Mouse (Mus musculus): ENCODE results near the gene Ebp. TPM values are rescaled to one million over a fixed set of nuclear protein-coding genes. Genes with fewer than 3 reads are reported as not detected.

Gene Ebp
- polyA plus RNA-seq, 1 experiment from 2014 or later, result 67.1 TPM

DNA sequence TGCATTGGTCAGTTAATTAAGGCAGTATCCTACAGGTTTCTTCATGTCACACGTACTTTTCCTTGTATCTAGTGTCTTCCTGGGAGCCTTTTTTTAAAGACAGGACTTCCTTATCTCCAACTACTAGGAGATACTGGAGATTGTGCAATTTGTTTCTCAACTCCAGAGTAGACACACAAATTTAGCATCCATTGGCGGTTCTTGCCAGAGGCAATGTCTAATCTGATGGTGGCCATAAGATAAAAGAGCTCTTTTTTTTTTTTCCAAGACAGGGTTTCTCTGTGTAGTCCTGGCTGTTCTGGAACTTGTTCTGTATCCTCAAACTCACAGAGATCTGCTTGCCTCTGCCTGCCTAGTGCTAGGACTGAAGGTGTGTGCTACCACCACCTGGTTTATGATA, 16.4 kb upstream of the Ebp start:
- 46% methylated on average over 2 of the region's 2 CpGs for WGBS
- no peaks in the 10 kb centered on the region for H3K9me3 ChIP-seq (ENCODE audit: control insufficient read depth)
- ATAC-seq, result no peak
- H3K27ac ChIP-seq (ENCODE audit: low read depth, low read length), result no peak overlapping the region
- H3K36me3 ChIP-seq (ENCODE audit: control insufficient read depth, insufficient read depth), result no peaks in the 10 kb centered on the region
- no peak for TF ChIP-seq CTCF (IDR thresholded peaks at IDR 0.05; ENCODE audit: low read depth)
- H3K4me2 ChIP-seq (replicated peaks; ENCODE audit: low read depth), result no peak overlapping the region
- no peak overlapping the region for H3K9ac ChIP-seq (ENCODE audit: low read depth, low read length)
- H3K4me1 ChIP-seq (replicated peaks; ENCODE audit: control insufficient read depth, insufficient read depth, low read length), result no peaks in the 10 kb centered on the region
- H3K4me3 ChIP-seq (ENCODE audit: low read depth, low read length), result no peak overlapping the region
- no peaks in the 10 kb centered on the region for H3K27me3 ChIP-seq (replicated peaks; ENCODE audit: control insufficient read depth, insufficient read depth, low read length)

DNA sequence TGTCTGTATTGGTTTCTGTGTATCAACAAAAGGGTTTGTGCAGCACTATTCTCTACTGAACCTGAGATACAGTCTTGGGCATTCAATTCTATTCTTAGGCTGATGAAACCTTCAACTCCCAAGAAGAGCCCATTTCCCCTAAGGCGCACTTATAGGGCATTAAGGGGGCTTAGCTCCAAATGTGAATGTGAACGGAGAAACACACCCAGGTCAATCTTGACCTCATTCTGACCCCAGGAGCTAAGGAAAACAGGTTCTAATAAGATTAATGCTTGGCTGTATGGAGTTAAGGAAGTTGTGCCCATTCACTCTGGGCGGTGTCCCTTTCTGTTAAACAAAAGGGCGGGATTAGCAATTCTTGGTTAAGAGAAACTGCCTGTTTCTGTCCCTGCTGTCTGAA, 13.9 kb upstream of the Ebp start:
- WGBS, result 17% methylated on average over 4 of the region's 4 CpGs

DNA sequence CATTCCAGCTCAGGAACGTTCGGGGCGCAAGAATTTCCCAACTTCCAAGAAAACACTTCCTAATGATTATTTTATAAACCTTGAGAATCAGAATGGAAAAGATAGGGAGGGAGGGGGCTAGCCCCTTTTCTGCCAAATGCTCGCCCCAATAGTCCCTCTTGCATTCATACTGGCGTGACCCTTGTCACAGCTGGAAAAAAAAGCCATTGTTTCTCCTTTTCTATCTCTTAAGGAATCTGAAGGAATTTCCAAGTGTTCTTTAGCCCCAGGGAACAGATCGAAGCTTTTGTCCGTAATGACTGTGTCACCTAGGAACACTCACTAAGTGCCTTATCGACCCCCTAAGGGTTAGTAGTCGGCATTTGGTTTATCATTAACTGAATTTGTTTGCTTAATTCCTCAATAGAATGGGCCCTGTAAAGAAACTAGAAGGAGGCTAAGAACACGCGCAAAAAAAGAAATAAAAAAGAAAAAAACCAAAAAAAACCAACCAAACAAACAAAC, 13.4 kb upstream of the Ebp start:
- Histone ChIP-seq H3K4me3 (ENCODE audit: low read depth, low read length) (peak overlapping the region; percentile 50), H3K4me2 (replicated peaks; ENCODE audit: low read depth) (peak overlapping the region; percentile 67), H3K9me3 (ENCODE audit: control insufficient read depth) (no peaks in the 10 kb centered on the region), H3K27ac (ENCODE audit: low read depth, low read length) (no peak overlapping the region), H3K27me3 (replicated peaks; ENCODE audit: control insufficient read depth, insufficient read depth, low read length) (no peaks in the 10 kb centered on the region), H3K36me3 (ENCODE audit: control insufficient read depth, insufficient read depth) (no peaks in the 10 kb centered on the region), H3K9ac (ENCODE audit: low read depth, low read length) (no peak overlapping the region), H3K4me1 (replicated peaks; ENCODE audit: control insufficient read depth, insufficient read depth, low read length) (no peaks in the 10 kb centered on the region)
- no peak for ATAC-seq
- TF ChIP-seq CTCF (IDR thresholded peaks at IDR 0.05; ENCODE audit: low read depth), result no peak
- 17% methylated on average over 11 of the region's 11 CpGs for WGBS

More for the DNA sequence above, 13.9 kb upstream of the Ebp start:
- ATAC-seq, result no peak
- no peaks in the 10 kb centered on the region for H3K9me3 ChIP-seq (ENCODE audit: control insufficient read depth)
- no peaks in the 10 kb centered on the region for H3K4me1 ChIP-seq (replicated peaks; ENCODE audit: control insufficient read depth, insufficient read depth, low read length)
- H3K36me3 ChIP-seq (ENCODE audit: control insufficient read depth, insufficient read depth), result no peaks in the 10 kb centered on the region
- TF ChIP-seq CTCF (IDR thresholded peaks at IDR 0.05; ENCODE audit: low read depth), result no peak
- no peak overlapping the region for H3K4me3 ChIP-seq (ENCODE audit: low read depth, low read length)
- no peak overlapping the region for H3K27ac ChIP-seq (ENCODE audit: low read depth, low read length)
- no peaks in the 10 kb centered on the region for H3K27me3 ChIP-seq (replicated peaks; ENCODE audit: control insufficient read depth, insufficient read depth, low read length)
- no peak overlapping the region for H3K9ac ChIP-seq (ENCODE audit: low read depth, low read length)
- peak overlapping the region; percentile 67 for H3K4me2 ChIP-seq (replicated peaks; ENCODE audit: low read depth)

DNA sequence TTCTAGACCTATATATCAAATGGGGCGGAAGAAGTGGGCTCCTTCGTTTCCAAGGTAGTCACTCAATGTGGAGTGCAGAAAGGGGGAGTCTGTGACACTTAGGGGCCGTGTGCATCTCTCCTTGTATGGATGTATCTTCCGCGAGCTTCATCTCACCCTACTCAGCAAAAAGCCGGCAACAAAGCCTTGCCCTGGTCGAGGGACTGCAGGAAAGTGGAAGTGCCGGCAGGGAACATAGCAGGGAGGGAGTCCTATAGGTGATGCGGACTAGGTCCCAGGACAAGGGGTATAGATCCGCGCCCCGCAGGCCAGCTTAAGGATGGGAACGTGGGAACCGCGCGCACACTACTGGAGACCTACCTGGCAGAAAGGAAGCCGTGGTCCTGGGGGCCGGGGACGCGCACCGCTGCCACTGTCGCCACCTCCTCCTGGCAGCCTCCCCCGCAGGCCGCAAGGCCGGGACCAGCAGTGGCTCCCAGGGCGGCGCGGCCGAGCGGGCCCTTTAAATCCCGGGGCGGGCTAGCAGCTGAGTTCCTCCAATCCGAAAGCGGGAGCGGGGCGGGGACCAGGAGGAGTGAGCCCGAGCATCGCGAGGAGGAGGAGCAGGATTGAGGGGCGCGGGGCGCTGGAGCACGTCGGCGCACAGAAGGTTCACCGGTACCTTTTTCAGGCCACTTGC, 12.8 kb upstream of the Ebp start, which contains the start of gene Porcn:
Gene Porcn, minus strand, starts transcription at position 511 of the 679 bp plus-strand sequence.
- no peaks in the 10 kb centered on the region for H3K9me3 ChIP-seq (ENCODE audit: control insufficient read depth)
- peak within 1 kb of the TSS; percentile 67 for H3K4me2 ChIP-seq (replicated peaks; ENCODE audit: low read depth)
- ATAC-seq, result peak; percentile 91
- no peak for TF ChIP-seq CTCF (IDR thresholded peaks at IDR 0.05; ENCODE audit: low read depth)
- H3K4me1 ChIP-seq (replicated peaks; ENCODE audit: control insufficient read depth, insufficient read depth, low read length), result no peaks in the 10 kb centered on the region
- H3K4me3 ChIP-seq (ENCODE audit: low read depth, low read length), result peak within 1 kb of the TSS; percentile 50
- WGBS, result 14% methylated on average over 46 of the region's 46 CpGs
- H3K27me3 ChIP-seq (replicated peaks; ENCODE audit: control insufficient read depth, insufficient read depth, low read length), result no peaks in the 10 kb centered on the region
- peak within 1 kb of the TSS; percentile 42 for H3K9ac ChIP-seq (ENCODE audit: low read depth, low read length)
- no peak within 1 kb of the TSS for H3K27ac ChIP-seq (ENCODE audit: low read depth, low read length)
- H3K36me3 ChIP-seq (ENCODE audit: control insufficient read depth, insufficient read depth), result no peaks in the 10 kb centered on the region

DNA sequence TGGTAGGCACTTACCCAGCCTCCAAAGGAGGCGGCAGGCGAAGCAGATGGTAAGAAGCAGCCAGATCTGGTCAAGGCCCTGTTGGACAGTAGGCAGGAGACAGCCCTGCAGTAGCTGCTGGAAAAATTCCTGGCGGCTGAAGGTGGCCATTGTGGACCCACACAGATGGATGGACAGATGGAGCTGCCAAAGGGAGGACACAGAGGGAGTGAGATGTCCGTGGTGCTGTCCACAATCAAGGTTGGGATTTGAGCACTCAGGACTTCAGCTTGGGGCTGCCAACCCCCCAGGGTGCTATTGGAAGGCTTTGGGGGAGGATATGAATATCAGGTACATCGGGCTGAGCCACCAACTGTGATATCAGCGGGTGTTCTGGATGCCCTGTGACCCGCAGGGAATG, 12.2 kb upstream of the Ebp start:
- no peaks in the 10 kb centered on the region for H3K9me3 ChIP-seq (ENCODE audit: control insufficient read depth)
- no peak for ATAC-seq
- no peak overlapping the region for H3K27ac ChIP-seq (ENCODE audit: low read depth, low read length)
- whole genome bisulfite sequencing, result 46% methylated on average over 7 of the region's 7 CpGs
- no peaks in the 10 kb centered on the region for H3K36me3 ChIP-seq (ENCODE audit: control insufficient read depth, insufficient read depth)
- no peaks in the 10 kb centered on the region for H3K4me1 ChIP-seq (replicated peaks; ENCODE audit: control insufficient read depth, insufficient read depth, low read length)
- TF ChIP-seq CTCF (IDR thresholded peaks at IDR 0.05; ENCODE audit: low read depth), result no peak
- no peak overlapping the region for H3K9ac ChIP-seq (ENCODE audit: low read depth, low read length)
- no peaks in the 10 kb centered on the region for H3K27me3 ChIP-seq (replicated peaks; ENCODE audit: control insufficient read depth, insufficient read depth, low read length)
- peak overlapping the region; percentile 67; the same call in 1 of the 2 replicates for H3K4me2 ChIP-seq (replicated peaks; ENCODE audit: low read depth)
- H3K4me3 ChIP-seq (ENCODE audit: low read depth, low read length), result peak overlapping the region; percentile 50

DNA sequence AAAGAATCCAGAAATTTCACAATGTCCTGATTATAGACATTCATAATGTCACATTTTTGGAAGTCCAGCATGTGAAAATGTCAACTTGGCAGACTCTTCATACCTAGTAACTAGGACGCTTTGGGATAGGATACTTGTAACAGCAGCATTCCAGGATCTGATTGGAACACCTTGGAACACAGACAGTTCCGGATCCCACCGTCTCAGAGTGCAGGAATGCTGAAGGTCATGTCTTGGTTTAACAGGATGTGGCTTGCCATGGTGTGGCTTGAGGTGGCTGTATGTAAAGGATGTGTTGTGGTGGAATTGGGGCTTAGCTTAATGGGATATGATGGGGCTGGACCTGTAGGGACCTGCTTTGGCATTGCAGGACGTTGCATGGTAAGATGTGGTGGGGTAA, 11.8 kb upstream of the Ebp start:
- no peaks in the 10 kb centered on the region for H3K4me1 ChIP-seq (replicated peaks; ENCODE audit: control insufficient read depth, insufficient read depth, low read length)
- TF ChIP-seq CTCF (IDR thresholded peaks at IDR 0.05; ENCODE audit: low read depth), result no peak
- H3K9me3 ChIP-seq (ENCODE audit: control insufficient read depth), result no peaks in the 10 kb centered on the region
- H3K27me3 ChIP-seq (replicated peaks; ENCODE audit: control insufficient read depth, insufficient read depth, low read length), result no peaks in the 10 kb centered on the region
- H3K27ac ChIP-seq (ENCODE audit: low read depth, low read length), result no peak overlapping the region
- 68% methylated on average over 4 of the region's 4 CpGs for WGBS
- no peak overlapping the region for H3K4me3 ChIP-seq (ENCODE audit: low read depth, low read length)
- H3K9ac ChIP-seq (ENCODE audit: low read depth, low read length), result no peak overlapping the region
- H3K4me2 ChIP-seq (replicated peaks; ENCODE audit: low read depth), result no peak overlapping the region
- no peaks in the 10 kb centered on the region for H3K36me3 ChIP-seq (ENCODE audit: control insufficient read depth, insufficient read depth)
- ATAC-seq, result no peak
